Mouse (Mus musculus) hindbrain, embryonic 11.5 days (tissue): Measurements from ENCODE around the gene Tmem161a. TPM values are rescaled to one million over a fixed set of nuclear protein-coding genes. Genes with fewer than 3 reads are reported as not detected.

Experiments used
- ATAC-seq: fragments of 200-750 bp; cut with Nextera tagmentation; 2 replicates; pipeline ENCODE4 v1.8.0; 2017; ENCODE audit warnings: mild to moderate bottlenecking, moderate TSS enrichment, moderate library complexity; ENCODE audit not compliant: low FRiP score
- DNase-seq: peaks from one replicate; pipeline ENCODE4 v3.0.0-alpha.2; 2015; ENCODE audit warnings: low spot score
- H3K27ac ChIP-seq: fragments of 300-500 bp; sonication (generic); 2 replicates; pipeline ENCODE4 v1.5.1; 2014; ENCODE audit warnings: mild to moderate bottlenecking, low read depth, low read length
- H3K27me3 ChIP-seq: fragments of 300-500 bp; sonication (generic); 2 replicates; pipeline ENCODE4 v1.6.1; 2014; ENCODE audit warnings: mild to moderate bottlenecking, low read length, moderate library complexity, mixed read lengths; ENCODE audit not compliant: control insufficient read depth, insufficient read depth
- H3K36me3 ChIP-seq: fragments of 300-500 bp; sonication (generic); 2 replicates; pipeline ENCODE4 v1.6.1; 2014; ENCODE audit warnings: mild to moderate bottlenecking, low read length, moderate library complexity, mixed read lengths; ENCODE audit not compliant: control insufficient read depth, insufficient read depth
- H3K4me1 ChIP-seq: fragments of 300-500 bp; sonication (generic); replicated peaks from 2 replicates; pipeline ENCODE4 v1.6.1; 2014; ENCODE audit warnings: low read length, mixed read lengths; ENCODE audit not compliant: control insufficient read depth, insufficient read depth
- H3K4me2 ChIP-seq: fragments of 300-500 bp; sonication (generic); replicated peaks from 2 replicates; pipeline ENCODE4 v1.6.1; 2014; ENCODE audit warnings: mild to moderate bottlenecking, low read depth, low read length
- H3K4me3 ChIP-seq: fragments of 300-500 bp; sonication (generic); 2 replicates; pipeline ENCODE4 v1.5.1; 2014; ENCODE audit warnings: low read depth, low read length
- H3K9ac ChIP-seq: fragments of 300-500 bp; sonication (generic); 2 replicates; pipeline ENCODE4 v1.6.1; 2014; ENCODE audit warnings: low read depth, low read length
- H3K9me3 ChIP-seq: fragments of 300-500 bp; sonication (generic); 2 replicates; pipeline ENCODE4 v1.6.1; 2016; ENCODE audit warnings: low read length; ENCODE audit not compliant: control insufficient read depth
- WGBS: fragments of 180-500 bp; shearing (Covaris S2); extraction: QIAGEN DNeasy Blood & Tissue Kit; methylation state at CpG from one replicate; pipeline ENCODE4 v1.1.7; 2014; 5-methylcytosine and 5-hydroxymethylcytosine counted together
- polyA plus RNA-seq: library from polyadenylated mRNA; unstranded; fragments of >200 nt; fragmentation: Nextera tagmentation; extraction: Ambion mirVana; gene quantifications from 2 replicates; pipeline ENCODE4 v1.2.1, GENCODE M21; 2014

Gene Tmem161a
- polyA plus RNA-seq, 1 experiment from 2014 or later, result 22.3 TPM

GRCm38 (mm10) chr8:70217441-70217840, 45.3 kb downstream of the Tmem161a start:
- Histone ChIP-seq H3K9me3 (no peaks in the 10 kb centered on the region), H3K36me3 (no peaks in the 10 kb centered on the region), H3K27me3 (no peaks in the 10 kb centered on the region), H3K9ac (no peak overlapping the region), H3K4me2 (no peak overlapping the region), H3K4me3 (no peak overlapping the region), H3K27ac (no peak overlapping the region), H3K4me1 (no peaks in the 10 kb centered on the region)
- DNase-seq (no peak), ATAC-seq (no peak)

- WGBS, result 74% methylated on average over 5 of the region's 5 CpGs
- no peak overlapping the region for H3K4me3 ChIP-seq
- DNase-seq (no peak), ATAC-seq (no peak)
- H3K4me1 ChIP-seq, result no peaks in the 10 kb centered on the region
- H3K27ac ChIP-seq, result no peak overlapping the region
- H3K4me2 ChIP-seq, result no peak overlapping the region
- no peak overlapping the region for H3K9ac ChIP-seq
- no peaks in the 10 kb centered on the region for H3K36me3 ChIP-seq
- no peaks in the 10 kb centered on the region for H3K27me3 ChIP-seq
- no peaks in the 10 kb centered on the region for H3K9me3 ChIP-seq
These were observed 47.0 kb downstream of the Tmem161a start for GRCm38 (mm10) chr8:70219107-70219684.

GRCm38 (mm10) chr8:70220236-70220840, 48.2 kb downstream of the Tmem161a start:
- Histone ChIP-seq H3K4me1 (no peaks in the 10 kb centered on the region), H3K27me3 (no peaks in the 10 kb centered on the region), H3K27ac (no peak overlapping the region), H3K4me2 (no peak overlapping the region), H3K4me3 (no peak overlapping the region), H3K36me3 (no peaks in the 10 kb centered on the region), H3K9me3 (no peaks in the 10 kb centered on the region), H3K9ac (no peak overlapping the region)
- no peak for ATAC-seq
- 78% methylated on average over 8 of the region's 8 CpGs for WGBS
- DNase-seq, result no peak

GRCm38 (mm10) chr8:70220911-70221310, 48.8 kb downstream of the Tmem161a start:
- no peaks in the 10 kb centered on the region for H3K9me3 ChIP-seq
- WGBS, result 96% methylated on average over 3 of the region's 3 CpGs
- ATAC-seq, result no peak
- H3K27ac ChIP-seq, result no peak overlapping the region
- DNase-seq, result no peak
- no peak overlapping the region for H3K9ac ChIP-seq
- H3K4me3 ChIP-seq, result no peak overlapping the region
- H3K4me1 ChIP-seq, result no peaks in the 10 kb centered on the region
- no peaks in the 10 kb centered on the region for H3K27me3 ChIP-seq
- H3K4me2 ChIP-seq, result no peak overlapping the region
- no peaks in the 10 kb centered on the region for H3K36me3 ChIP-seq

GRCm38 (mm10) chr8:70222041-70222440, 49.9 kb downstream of the Tmem161a start:
- no peaks in the 10 kb centered on the region for H3K36me3 ChIP-seq
- H3K9me3 ChIP-seq, result no peaks in the 10 kb centered on the region
- no peak overlapping the region for H3K4me2 ChIP-seq
- no peak overlapping the region for H3K9ac ChIP-seq
- WGBS, result 95% methylated on average over 12 of the region's 12 CpGs
- H3K27ac ChIP-seq, result no peak overlapping the region
- ATAC-seq (no peak), DNase-seq (no peak)
- H3K4me3 ChIP-seq, result no peak overlapping the region
- no peaks in the 10 kb centered on the region for H3K27me3 ChIP-seq
- H3K4me1 ChIP-seq, result no peaks in the 10 kb centered on the region

GRCm38 (mm10) chr8:70223341-70223740, 51.2 kb downstream of the Tmem161a start:
- Histone ChIP-seq H3K9me3 (no peaks in the 10 kb centered on the region), H3K27ac (no peak overlapping the region), H3K9ac (no peak overlapping the region), H3K4me2 (no peak overlapping the region), H3K27me3 (no peaks in the 10 kb centered on the region), H3K4me3 (no peak overlapping the region), H3K4me1 (no peaks in the 10 kb centered on the region), H3K36me3 (no peaks in the 10 kb centered on the region; the same call in 1 of the 2 replicates)
- DNase-seq (peak; percentile 27), ATAC-seq (no peak)
- WGBS, result 53% methylated on average over 6 of the region's 6 CpGs

GRCm38 (mm10) chr8:70227997-70228396, 55.8 kb downstream of the Tmem161a start:
- H3K36me3 ChIP-seq, result no peaks in the 10 kb centered on the region; the same call in 1 of the 2 replicates
- 24% methylated on average over 4 of the region's 4 CpGs for WGBS
- no peak overlapping the region for H3K9ac ChIP-seq
- H3K27ac ChIP-seq, result no peak overlapping the region
- no peaks in the 10 kb centered on the region for H3K27me3 ChIP-seq
- H3K9me3 ChIP-seq, result no peaks in the 10 kb centered on the region
- H3K4me2 ChIP-seq, result no peak overlapping the region
- no peaks in the 10 kb centered on the region for H3K4me1 ChIP-seq
- H3K4me3 ChIP-seq, result no peak overlapping the region
- 0 out of 2 replicates have a peak, but pooled peaks have one; percentile 19 for ATAC-seq
- peak; percentile 35 for DNase-seq

- Histone ChIP-seq H3K27ac (no peak overlapping the region), H3K36me3 (no peaks in the 10 kb centered on the region; the same call in 1 of the 2 replicates), H3K9ac (no peak overlapping the region), H3K9me3 (no peaks in the 10 kb centered on the region), H3K4me2 (no peak overlapping the region), H3K4me1 (no peaks in the 10 kb centered on the region), H3K27me3 (no peaks in the 10 kb centered on the region), H3K4me3 (no peak overlapping the region)
- ATAC-seq (no peak), DNase-seq (no peak)
- WGBS, result 88% methylated on average over 9 of the region's 9 CpGs
These were observed 58.7 kb downstream of the Tmem161a start for GRCm38 (mm10) chr8:70230837-70231236.
